Mouse (Mus musculus) intestine, postnatal 0 days (tissue): Measurements from ENCODE around the gene Adm2. TPM values are rescaled to one million over a fixed set of nuclear protein-coding genes. Genes with fewer than 3 reads are reported as not detected.

ENCODE experiments used
- ATAC-seq: fragments of 200-750 bp; cut with Nextera tagmentation; 2 replicates; pipeline ENCODE4 v1.8.0; 2017; ENCODE audit warnings: mild to moderate bottlenecking, moderate TSS enrichment, moderate library complexity
- H3K27ac ChIP-seq: fragments of 300-500 bp; sonication (generic); 2 replicates; pipeline ENCODE4 v1.5.1; 2014; ENCODE audit warnings: mild to moderate bottlenecking, low read depth, low read length, moderate library complexity
- H3K27me3 ChIP-seq: fragments of 300-500 bp; sonication (generic); replicated peaks from 2 replicates; pipeline ENCODE4 v1.6.1; 2014; ENCODE audit warnings: low read length, mixed read lengths; ENCODE audit not compliant: control insufficient read depth, insufficient read depth
- H3K36me3 ChIP-seq: fragments of 300-500 bp; sonication (generic); 2 replicates; pipeline ENCODE4 v1.6.1; 2014; ENCODE audit warnings: mild to moderate bottlenecking, moderate library complexity; ENCODE audit not compliant: control insufficient read depth, insufficient read depth
- H3K4me1 ChIP-seq: fragments of 300-500 bp; sonication (generic); replicated peaks from 2 replicates; pipeline ENCODE4 v1.6.1; 2014; ENCODE audit warnings: antibody characterized with exemption, low read length, mixed read lengths; ENCODE audit not compliant: control insufficient read depth, insufficient read depth
- H3K4me2 ChIP-seq: fragments of 300-500 bp; sonication (generic); replicated peaks from 2 replicates; pipeline ENCODE4 v1.6.1; 2014; ENCODE audit warnings: low read depth, mild to moderate bottlenecking, moderate library complexity
- H3K4me3 ChIP-seq: fragments of 300-500 bp; sonication (generic); 2 replicates; pipeline ENCODE4 v1.5.1; 2014; ENCODE audit warnings: low read depth, low read length
- H3K9ac ChIP-seq: fragments of 300-500 bp; sonication (generic); 2 replicates; pipeline ENCODE4 v1.6.1; 2014; ENCODE audit warnings: mild to moderate bottlenecking, low read depth, low read length
- H3K9me3 ChIP-seq: fragments of 300-500 bp; sonication (generic); 2 replicates; pipeline ENCODE4 v1.6.1; 2016; ENCODE audit warnings: mixed run types; ENCODE audit not compliant: control insufficient read depth
- CTCF ChIP-seq: sonication (generic); IDR thresholded peaks from 2 replicates; pipeline ENCODE4 v1.5.1; 2016; ENCODE audit warnings: low read depth, mild to moderate bottlenecking, control low read depth, antibody characterized with exemption, moderate library complexity
- WGBS: fragments of 180-500 bp; shearing (Covaris S2); extraction: QIAGEN DNeasy Blood & Tissue Kit; methylation state at CpG from one replicate; pipeline ENCODE4 v1.1.7; 2014; 5-methylcytosine and 5-hydroxymethylcytosine counted together
- microRNA-seq: library from miRNA; unstranded; fragments of <30 nt; microRNA quantifications from one replicate; pipeline ENCODE4, GENCODE M21; 2016
- polyA plus RNA-seq: library from polyadenylated mRNA; unstranded; fragments of >200 nt; fragmentation: Nextera tagmentation; extraction: Ambion mirVana; gene quantifications from 2 replicates; pipeline ENCODE4 v1.2.1, GENCODE M21; 2015

Adm2 gene
- polyA plus RNA-seq, 1 experiment from 2014 or later: 0.14 TPM

- WGBS: 76% methylated on average over 7 of the region's 7 CpGs
- ATAC-seq: no peak
- Histone ChIP-seq H3K4me3 (peak overlapping the region; percentile 68; the same call in 1 of the 2 replicates), H3K4me1 (peaks cover 3% of the 10 kb centered on the region; the same call in 1 of the 2 replicates), H3K36me3 (peaks cover 48% of the 10 kb centered on the region), H3K9me3 (no peaks in the 10 kb centered on the region), H3K4me2 (peak overlapping the region; percentile 89), H3K9ac (no peak overlapping the region), H3K27me3 (peaks cover 16% of the 10 kb centered on the region), H3K27ac (peak overlapping the region; percentile 93; the same call in 1 of the 2 replicates)
- TF ChIP-seq CTCF: no peak
Observed at GRCm38 (mm10) chr15:89372536-89372935, 50.0 kb downstream of the Adm2 start.

- Histone ChIP-seq H3K4me3 (peak overlapping the region; percentile 68), H3K4me1 (peaks cover 3% of the 10 kb centered on the region; the same call in 1 of the 2 replicates), H3K27ac (peak overlapping the region; percentile 93), H3K9me3 (no peaks in the 10 kb centered on the region), H3K36me3 (peaks cover 41% of the 10 kb centered on the region), H3K9ac (peak overlapping the region; percentile 72), H3K4me2 (peak overlapping the region; percentile 89), H3K27me3 (peaks cover 22% of the 10 kb centered on the region)
- WGBS: 1% methylated on average over 35 of the region's 35 CpGs
- ATAC-seq: peak; percentile 83
- peak; percentile 77 for TF ChIP-seq CTCF
Observed at GRCm38 (mm10) chr15:89373027-89373761, 50.7 kb downstream of the Adm2 start.

- Histone ChIP-seq H3K9me3 (no peaks in the 10 kb centered on the region), H3K9ac (peak within 1 kb of the TSS; percentile 72), H3K4me1 (peaks cover 7% of the 10 kb centered on the region), H3K27me3 (peaks cover 29% of the 10 kb centered on the region), H3K27ac (peak within 1 kb of the TSS; percentile 93), H3K4me2 (peak within 1 kb of the TSS; percentile 89), H3K36me3 (peaks cover 35% of the 10 kb centered on the region), H3K4me3 (peak within 1 kb of the TSS; percentile 68)
- ATAC-seq: peak; percentile 78
- WGBS: under 1% methylated on average over 42 of the region's 42 CpGs
- peak; percentile 92 for TF ChIP-seq CTCF
Observed at GRCm38 (mm10) chr15:89373762-89374248, 51.3 kb downstream of the Adm2 start, which contains the start of gene Sco2. Gene Sco2, minus strand, starts transcription at chr15:89373846.

Small RNAs within 50 kb of the gene (microRNA-seq; reads per million reads assigned to microRNA genes)
- not detected for gene Mir6959

Other genes starting within 250 kb of the Adm2 start
- 32.5 and 33.0 TPM in 2 replicates for gene Trabd, start 247.6 kb upstream of the Adm2 start, polyA plus RNA-seq
- gene Selenoo, start 233.6 kb upstream of the Adm2 start, polyA plus RNA-seq: 9.6 and 10.4 TPM in 2 replicates
- gene Tubgcp6, start 199.6 kb upstream of the Adm2 start, polyA plus RNA-seq: 3.6 and 4.2 TPM in 2 replicates
- gene Hdac10, start 194.0 kb upstream of the Adm2 start, polyA plus RNA-seq: 7.6 and 8.6 TPM in 2 replicates
- 2.3 and 2.7 TPM in 2 replicates for gene Mapk12, start 182.0 kb upstream of the Adm2 start, polyA plus RNA-seq
- 1.6 and 1.9 TPM in 2 replicates for gene Mapk11, start 173.1 kb upstream of the Adm2 start, polyA plus RNA-seq
- gene Plxnb2, start 141.9 kb upstream of the Adm2 start, polyA plus RNA-seq: 71.5 and 74.0 TPM in 2 replicates
- 3.2 and 3.4 TPM in 2 replicates for gene Dennd6b, start 126.2 kb upstream of the Adm2 start, polyA plus RNA-seq
- gene Ppp6r2, start 111.2 kb upstream of the Adm2 start, polyA plus RNA-seq: 17.7 and 21.3 TPM in 2 replicates
- 22.2 and 24.2 TPM in 2 replicates for gene Sbf1, start 7.4 kb upstream of the Adm2 start, polyA plus RNA-seq
- not detected in 2 replicates for gene Miox, start 11.7 kb downstream of the Adm2 start, polyA plus RNA-seq
- gene Lmf2, start 32.9 kb downstream of the Adm2 start, polyA plus RNA-seq: 19.1 and 20.5 TPM in 2 replicates
- gene Ncaph2, start 33.0 kb downstream of the Adm2 start, polyA plus RNA-seq: 55.2 and 65.2 TPM in 2 replicates
- gene Sco2, start 51.1 kb downstream of the Adm2 start, polyA plus RNA-seq: 14.6 and 18.0 TPM in 2 replicates
- gene Tymp, start 54.3 kb downstream of the Adm2 start, polyA plus RNA-seq: 3.6 and 4.8 TPM in 2 replicates
- gene Odf3b, start 56.6 kb downstream of the Adm2 start, polyA plus RNA-seq: 2.1 and 3.2 TPM in 2 replicates
- not detected in 2 replicates for gene Klhdc7b, start 62.2 kb downstream of the Adm2 start, polyA plus RNA-seq
- gene Syce3, start 87.8 kb downstream of the Adm2 start, polyA plus RNA-seq: 3.4 and 5.0 TPM in 2 replicates
- 0.43 and 0.46 TPM in 2 replicates for gene Cpt1b, start 103.1 kb downstream of the Adm2 start, polyA plus RNA-seq
- gene C730034F03Rik, start 106.9 kb downstream of the Adm2 start, polyA plus RNA-seq: 1.1 and 1.3 TPM in 2 replicates
- gene Gm44502, start 107.0 kb downstream of the Adm2 start, polyA plus RNA-seq: not detected in 2 replicates
- gene Chkb, start 107.2 kb downstream of the Adm2 start, polyA plus RNA-seq: 85.8 and 92.3 TPM in 2 replicates
- gene Mapk8ip2, start 131.2 kb downstream of the Adm2 start, polyA plus RNA-seq: 1.9 and 2.0 TPM in 2 replicates
- 32.0 and 36.2 TPM in 2 replicates for gene Arsa, start 154.7 kb downstream of the Adm2 start, polyA plus RNA-seq
- gene Shank3, start 176.9 kb downstream of the Adm2 start, polyA plus RNA-seq: 0.51 and 0.73 TPM in 2 replicates
- 0.10 and 0.14 TPM in 2 replicates for gene Acr, start 245.6 kb downstream of the Adm2 start, polyA plus RNA-seq